Mouse (Mus musculus): ENCODE data around the gene Fam118a.

DNA sequence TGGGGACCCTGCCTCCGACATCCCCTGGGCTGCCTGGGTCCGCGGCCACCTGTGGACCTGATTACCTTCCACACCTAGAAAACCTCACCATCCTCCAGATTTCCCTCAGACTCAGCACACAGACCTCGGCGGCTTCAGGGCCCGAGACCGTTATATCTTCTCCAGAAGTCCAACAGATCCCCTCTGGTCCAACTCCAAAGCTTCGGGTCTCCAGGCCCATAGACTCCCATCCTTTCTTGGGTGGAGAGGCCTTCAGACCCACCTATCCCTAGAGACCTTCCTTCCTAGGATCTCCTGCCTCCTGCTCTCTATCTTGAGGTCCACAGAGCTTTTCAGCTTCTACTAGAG, 8.6 kb downstream of the Fam118a start:
- TF ChIP-seq POLR2A (IDR thresholded peaks at IDR 0.05; ENCODE audit: insufficient read depth, low read depth, low read length) (no peak), CTCF (IDR thresholded peaks at IDR 0.05; ENCODE audit: insufficient read depth, low read depth, low read length) (no peak)
